Mouse (Mus musculus) liver, embryonic 16.5 days (tissue): Measurements from ENCODE around the gene Sfmbt2. TPM values are rescaled to one million over a fixed set of nuclear protein-coding genes. Genes with fewer than 3 reads are reported as not detected.
"Not testable (repeated sequence)": the region's sequence is repeated elsewhere in the genome, so short reads cannot be mapped to it uniquely, and the experiment has no call there.

Source experiments
- ATAC-seq: fragments of 200-750 bp; cut with Nextera tagmentation; 2 replicates; pipeline ENCODE4 v1.8.0; 2017; ENCODE audit warnings: low read depth, mild to moderate bottlenecking, moderate number of reproducible peaks, moderate library complexity
- H3K27ac ChIP-seq: fragments of 300-500 bp; sonication (generic); 2 replicates; pipeline ENCODE4 v1.5.1; 2014; ENCODE audit warnings: mild to moderate bottlenecking, low read length
- H3K27me3 ChIP-seq: fragments of 300-500 bp; sonication (generic); 2 replicates; pipeline ENCODE4 v1.6.1; 2014; ENCODE audit warnings: low read depth, low read length, mixed read lengths; ENCODE audit not compliant: control insufficient read depth, insufficient read depth
- H3K36me3 ChIP-seq: fragments of 300-500 bp; sonication (generic); 2 replicates; pipeline ENCODE4 v1.6.1; 2014; ENCODE audit warnings: mild to moderate bottlenecking; ENCODE audit not compliant: control insufficient read depth, insufficient read depth
- H3K4me1 ChIP-seq: fragments of 300-500 bp; sonication (generic); 2 replicates; pipeline ENCODE4 v1.6.1; 2014; ENCODE audit warnings: low read depth, low read length, mixed read lengths; ENCODE audit not compliant: control insufficient read depth
- H3K4me2 ChIP-seq: fragments of 300-500 bp; sonication (generic); 2 replicates; pipeline ENCODE4 v1.6.1; 2014; ENCODE audit warnings: low read depth, low read length, mixed read lengths
- H3K4me3 ChIP-seq: fragments of 300-500 bp; sonication (generic); 2 replicates; pipeline ENCODE4 v1.5.1; 2014; ENCODE audit warnings: low read depth, mild to moderate bottlenecking, low read length
- H3K9ac ChIP-seq: fragments of 300-500 bp; sonication (generic); 2 replicates; pipeline ENCODE4 v1.6.1; 2014; ENCODE audit warnings: low read depth, low read length
- H3K9me3 ChIP-seq: fragments of 300-500 bp; sonication (generic); replicated peaks from 2 replicates; pipeline ENCODE4 v1.6.1; 2016; ENCODE audit warnings: low read length; ENCODE audit not compliant: control insufficient read depth
- WGBS: fragments of 180-500 bp; shearing (Covaris S2); extraction: QIAGEN DNeasy Blood & Tissue Kit; methylation state at CpG from one replicate; pipeline ENCODE4 v1.1.7; 2014; ENCODE audit not compliant: insufficient replicate concordance; 5-methylcytosine and 5-hydroxymethylcytosine counted together
- polyA plus RNA-seq: library from polyadenylated mRNA; unstranded; fragments of >200 nt; fragmentation: Nextera tagmentation; extraction: Ambion mirVana; gene quantifications from 2 replicates; pipeline ENCODE4 v1.2.1, GENCODE M21; 2015

The Sfmbt2 gene
- polyA plus RNA-seq, 1 experiment from 2014 or later: 0.31 TPM

DNA sequence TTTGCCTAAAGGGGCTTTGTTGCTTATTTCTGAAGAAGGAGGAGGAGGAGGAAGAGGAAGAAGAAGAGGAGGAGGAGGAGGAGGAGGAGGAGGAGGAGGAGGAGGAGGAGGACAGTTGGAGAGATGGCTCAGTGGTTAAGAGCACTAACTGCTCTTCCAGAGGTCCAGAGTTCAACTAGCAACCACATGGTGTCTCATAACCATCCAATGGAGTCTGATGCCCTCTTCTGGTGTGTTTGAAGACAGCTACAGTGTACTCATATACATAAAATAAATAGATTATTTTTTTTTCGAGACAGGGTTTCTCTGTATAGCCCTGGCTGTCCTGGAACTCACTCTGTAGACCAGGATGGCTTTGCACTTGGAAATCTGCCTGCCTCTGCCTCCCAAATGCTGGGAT, 26.2 kb upstream of the Sfmbt2 start:
- H3K9ac ChIP-seq, H3K4me3 ChIP-seq, H3K36me3 ChIP-seq, H3K4me2 ChIP-seq, H3K9me3 ChIP-seq, H3K27me3 ChIP-seq, H3K27ac ChIP-seq, H3K4me1 ChIP-seq, ATAC-seq: not testable (repeated sequence)
- WGBS: 35% methylated on average over 1 of the region's 1 CpGs

DNA sequence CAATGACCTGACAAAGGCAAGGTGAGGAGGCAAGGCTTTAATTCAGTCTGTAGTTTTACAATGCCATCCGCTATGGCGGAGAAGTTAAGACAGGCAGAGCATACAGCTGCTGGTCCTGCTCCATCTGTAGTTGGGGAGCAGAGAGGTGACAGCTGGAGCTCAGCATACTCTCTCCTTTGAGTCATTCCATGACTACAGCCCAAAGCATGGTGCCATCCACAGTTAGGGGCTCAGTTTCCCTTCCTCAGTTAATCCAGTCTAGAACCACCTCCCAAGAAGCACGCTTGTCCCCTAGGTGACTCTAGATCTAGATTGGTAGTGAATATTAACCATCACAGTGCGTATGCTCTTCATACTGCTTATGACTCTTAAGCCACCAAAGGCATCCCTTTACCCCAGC, 23.1 kb upstream of the Sfmbt2 start:
- Histone ChIP-seq H3K4me2 (no peak overlapping the region), H3K27me3 (no peaks in the 10 kb centered on the region), H3K27ac (no peak overlapping the region), H3K4me3 (no peak overlapping the region), H3K4me1 (no peaks in the 10 kb centered on the region), H3K36me3 (no peaks in the 10 kb centered on the region), H3K9me3 (no peaks in the 10 kb centered on the region), H3K9ac (no peak overlapping the region)
- 75% methylated on average over 4 of the region's 4 CpGs for WGBS
- ATAC-seq: no peak

DNA sequence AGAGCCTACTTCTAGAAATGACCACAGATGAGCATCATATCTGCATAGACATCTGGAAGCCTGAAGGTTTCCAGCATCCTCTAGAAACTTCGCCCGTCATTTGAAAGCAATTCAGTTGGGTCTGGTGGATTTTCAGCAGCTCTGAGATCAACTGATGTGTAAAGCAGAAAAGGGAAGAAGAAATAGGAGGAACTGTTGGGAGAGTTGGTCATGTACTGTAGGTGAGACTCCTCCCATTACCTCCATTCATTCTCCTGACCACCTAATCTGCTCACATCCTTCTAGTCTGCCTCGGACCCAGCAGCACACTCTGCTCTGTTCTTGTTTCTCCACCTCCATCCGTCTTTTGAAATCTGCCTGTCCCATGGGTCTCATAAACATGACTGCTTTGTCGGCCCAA, 22.3 kb upstream of the Sfmbt2 start:
- no peaks in the 10 kb centered on the region for H3K9me3 ChIP-seq
- H3K27ac ChIP-seq: no peak overlapping the region
- 35% methylated on average over 5 of the region's 5 CpGs for WGBS

DNA sequence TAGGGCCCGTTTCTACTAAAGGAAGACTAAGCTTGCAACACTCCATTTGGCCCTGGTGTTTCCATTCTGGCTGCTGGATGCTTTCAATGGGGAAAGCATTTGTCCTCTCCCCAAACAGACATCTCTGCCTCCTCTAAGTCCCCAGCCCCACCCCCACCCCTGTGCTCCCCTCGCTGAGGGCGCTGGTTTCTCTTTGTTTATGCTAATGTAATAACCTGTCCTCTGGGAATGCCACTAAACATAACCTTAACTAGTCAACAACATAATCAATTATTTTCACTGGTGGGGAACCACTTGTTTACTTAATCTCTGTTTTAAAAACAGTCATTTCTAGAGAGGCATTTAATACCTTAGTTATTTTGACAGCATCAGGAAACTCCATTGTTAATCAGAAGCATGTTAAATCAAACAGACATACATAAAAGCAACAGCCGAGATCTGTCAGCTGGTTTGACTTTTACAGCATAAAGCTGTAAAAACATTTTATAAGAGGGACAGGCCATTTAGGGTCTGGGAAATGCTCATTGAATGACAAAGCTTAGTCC, 20.0 kb upstream of the Sfmbt2 start:
- Histone ChIP-seq H3K4me2 (no peak overlapping the region), H3K36me3 (no peaks in the 10 kb centered on the region), H3K27me3 (no peaks in the 10 kb centered on the region), H3K27ac (no peak overlapping the region), H3K9me3 (no peaks in the 10 kb centered on the region), H3K9ac (no peak overlapping the region), H3K4me1 (no peaks in the 10 kb centered on the region), H3K4me3 (no peak overlapping the region)
- no peak for ATAC-seq
- 31% methylated on average over 4 of the region's 4 CpGs for WGBS

More for the DNA sequence above, 22.3 kb upstream of the Sfmbt2 start:
- no peak overlapping the region for H3K9ac ChIP-seq
- no peak overlapping the region for H3K4me2 ChIP-seq
- H3K27me3 ChIP-seq: no peaks in the 10 kb centered on the region
- H3K36me3 ChIP-seq: no peaks in the 10 kb centered on the region
- no peaks in the 10 kb centered on the region for H3K4me1 ChIP-seq
- ATAC-seq: no peak
- no peak overlapping the region for H3K4me3 ChIP-seq

DNA sequence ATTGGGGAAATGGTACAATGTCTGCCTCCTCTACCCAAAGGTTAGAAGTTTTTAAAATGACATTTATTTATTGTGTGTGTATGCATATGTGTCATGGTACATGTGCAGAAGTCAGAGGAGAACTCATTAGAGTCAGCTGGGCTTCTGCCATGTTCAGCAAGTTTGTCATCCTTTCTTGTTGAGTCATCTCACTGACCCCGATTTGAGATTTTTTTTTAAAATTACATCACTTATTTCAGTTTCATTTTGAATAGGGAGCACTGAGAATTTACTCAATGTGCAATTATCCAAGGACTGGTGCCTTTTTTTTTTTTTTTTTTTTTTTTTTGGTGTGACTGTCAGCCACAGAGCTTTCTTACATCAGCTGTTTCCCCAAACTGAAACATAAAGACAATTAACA, 19.2 kb upstream of the Sfmbt2 start:
- Histone ChIP-seq H3K27me3 (no peaks in the 10 kb centered on the region), H3K9me3 (no peaks in the 10 kb centered on the region), H3K9ac (no peak overlapping the region), H3K36me3 (no peaks in the 10 kb centered on the region), H3K4me3 (no peak overlapping the region), H3K4me2 (no peak overlapping the region), H3K4me1 (no peaks in the 10 kb centered on the region), H3K27ac (no peak overlapping the region)
- no peak for ATAC-seq
- 40% methylated on average over 1 of the region's 1 CpGs for WGBS

DNA sequence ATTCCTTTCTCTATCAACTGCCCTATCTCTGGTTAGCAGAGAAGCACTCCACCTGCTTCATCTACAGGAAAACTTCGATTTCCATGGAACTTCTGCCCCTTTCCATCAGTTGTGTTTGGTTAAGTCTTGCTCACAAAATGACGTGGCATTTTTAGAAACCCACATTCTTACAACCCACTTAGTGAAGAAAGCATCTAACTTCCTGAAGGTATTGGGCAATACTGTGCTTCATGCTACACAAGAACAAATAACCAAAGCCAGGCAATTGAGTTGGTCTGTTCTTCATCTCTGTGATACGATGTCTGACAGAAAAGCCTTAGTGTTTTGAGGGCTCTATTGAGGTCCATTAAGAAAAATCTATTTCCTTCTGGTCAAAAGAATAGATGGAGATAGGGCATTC, 17.4 kb upstream of the Sfmbt2 start:
- Histone ChIP-seq H3K4me1 (no peaks in the 10 kb centered on the region), H3K4me3 (no peak overlapping the region), H3K36me3 (no peaks in the 10 kb centered on the region), H3K27me3 (no peaks in the 10 kb centered on the region), H3K27ac (no peak overlapping the region), H3K9ac (no peak overlapping the region), H3K4me2 (no peak overlapping the region), H3K9me3 (no peaks in the 10 kb centered on the region)
- WGBS: 16% methylated on average over 3 of the region's 3 CpGs
- ATAC-seq: no peak

DNA sequence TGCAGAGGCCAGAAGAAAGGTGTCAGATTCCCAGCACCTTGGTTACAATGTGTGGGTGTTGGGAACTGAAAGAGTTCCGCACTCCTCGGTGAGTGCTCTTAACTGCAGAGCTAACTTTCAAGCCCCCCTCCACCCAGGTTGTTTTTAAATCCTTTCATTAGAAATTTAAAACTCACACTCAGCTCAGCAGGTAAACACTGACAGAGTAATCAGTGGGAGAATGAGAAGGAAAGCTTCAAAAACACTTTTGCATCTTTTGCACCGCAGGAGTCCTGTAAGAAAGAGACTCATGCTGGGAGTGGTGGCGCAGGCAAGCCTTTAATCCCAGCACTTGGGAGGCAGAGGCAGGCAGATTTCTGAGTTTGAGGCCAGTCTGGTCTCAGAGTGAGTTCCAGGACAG, 16.4 kb upstream of the Sfmbt2 start:
- ATAC-seq: no peak
- Histone ChIP-seq H3K4me1 (no peaks in the 10 kb centered on the region), H3K27ac (no peak overlapping the region), H3K9me3 (no peaks in the 10 kb centered on the region), H3K9ac (no peak overlapping the region), H3K4me2 (no peak overlapping the region), H3K36me3 (no peaks in the 10 kb centered on the region), H3K4me3 (no peak overlapping the region), H3K27me3 (no peaks in the 10 kb centered on the region)
- 61% methylated on average over 4 of the region's 4 CpGs for WGBS

DNA sequence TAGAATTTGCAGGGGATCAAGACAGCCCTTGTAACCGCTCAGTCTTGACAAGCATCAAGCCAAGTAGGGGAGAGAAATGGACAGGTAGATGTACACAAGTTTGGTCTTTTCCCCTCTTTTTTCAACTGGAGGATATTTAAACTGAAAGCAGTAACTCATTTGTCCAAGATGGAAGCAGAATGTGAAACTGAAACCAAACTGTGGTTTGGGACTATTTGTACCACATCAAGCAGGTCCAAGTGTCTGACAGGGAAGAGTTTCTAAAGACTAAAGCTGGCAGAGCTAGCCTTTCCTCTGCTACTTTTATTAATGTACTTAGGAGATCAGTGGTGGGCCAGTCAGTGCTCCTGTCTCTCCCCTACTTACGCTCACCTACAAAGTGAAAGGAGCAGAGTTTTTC, 10.4 kb upstream of the Sfmbt2 start:
- 68% methylated on average over 2 of the region's 2 CpGs for WGBS
- Histone ChIP-seq H3K36me3 (no peaks in the 10 kb centered on the region), H3K9me3 (no peaks in the 10 kb centered on the region), H3K4me2 (no peak overlapping the region), H3K27ac (no peak overlapping the region), H3K4me1 (no peaks in the 10 kb centered on the region), H3K27me3 (no peaks in the 10 kb centered on the region), H3K4me3 (no peak overlapping the region), H3K9ac (no peak overlapping the region)
- ATAC-seq: no peak

DNA sequence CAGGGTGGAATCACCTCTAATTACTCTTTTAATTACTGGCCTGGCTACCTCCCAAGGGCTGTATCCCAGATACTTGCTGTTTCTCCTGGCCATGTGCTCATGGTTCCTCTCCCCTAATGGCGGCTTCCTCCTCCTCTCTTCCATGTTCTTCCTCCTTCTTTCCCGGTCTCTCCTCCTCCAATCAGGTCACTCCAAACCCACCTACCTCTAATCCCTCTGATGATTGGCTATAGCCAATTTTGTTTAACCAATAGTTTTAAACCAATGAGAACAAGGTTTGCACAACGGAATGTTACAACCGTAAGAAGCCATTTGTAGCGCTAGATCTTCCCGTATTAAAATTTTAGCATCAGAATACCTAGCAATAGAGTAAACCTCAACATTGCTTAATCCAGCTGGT, 5.2 kb upstream of the Sfmbt2 start:
- no peak for ATAC-seq
- H3K4me1 ChIP-seq: no peaks in the 10 kb centered on the region
- no peaks in the 10 kb centered on the region for H3K36me3 ChIP-seq
- H3K9me3 ChIP-seq: no peaks in the 10 kb centered on the region
- peaks cover 15% of the 10 kb centered on the region for H3K27me3 ChIP-seq
- 80% methylated on average over 6 of the region's 6 CpGs for WGBS
- no peak overlapping the region for H3K4me2 ChIP-seq
- no peak overlapping the region for H3K4me3 ChIP-seq
- no peak overlapping the region for H3K9ac ChIP-seq
- H3K27ac ChIP-seq: no peak overlapping the region
